Mouse (Mus musculus) cerebellum, adult 11-12 months (tissue): ENCODE results near the gene Rhox4g.
"Not testable (repeated sequence)": the region's sequence is repeated elsewhere in the genome, so short reads cannot be mapped to it uniquely, and the experiment has no call there.

Source experiments
- DNase-seq: peaks from one replicate; pipeline ENCODE4 v3.0.0; 2022

Rhox4g gene

GRCm38 (mm10) chrX:37651227-37651626, at the start of gene Rhox4g:
TSS of gene Rhox4g (minus strand) at chrX:37651327.
- not testable (repeated sequence) for DNase-seq

GRCm38 (mm10) chrX:37692261-37692660, 41.1 kb upstream of the Rhox4g start:
- DNase-seq, result no peak

- DNase-seq, result no peak
Observed at GRCm38 (mm10) chrX:37683031-37683715, 32.0 kb upstream of the Rhox4g start.

- not testable (repeated sequence) for DNase-seq
Observed at GRCm38 (mm10) chrX:37673177-37673576, 22.1 kb upstream of the Rhox4g start, which contains the start of gene Rhox2h. TSS of gene Rhox2h (minus strand) at chrX:37673277.

- DNase-seq, result not testable (repeated sequence)
Observed at GRCm38 (mm10) chrX:37668664-37669063, 17.5 kb upstream of the Rhox4g start, which contains the start of gene Rhox3h. TSS of gene Rhox3h (minus strand) at chrX:37668764.

GRCm38 (mm10) chrX:37643370-37643769, 7.8 kb downstream of the Rhox4g start, which contains the start of gene Rhox2g:
TSS of gene Rhox2g (minus strand) at chrX:37643470.
- not testable (repeated sequence) for DNase-seq

- not testable (repeated sequence) for DNase-seq
Observed at GRCm38 (mm10) chrX:37628512-37628911, 22.6 kb downstream of the Rhox4g start, which contains the start of gene Rhox3g. TSS of gene Rhox3g (minus strand) at chrX:37628612.

GRCm38 (mm10) chrX:37607604-37608003, 43.5 kb downstream of the Rhox4g start, which contains the start of gene Rhox4f:
TSS of gene Rhox4f (minus strand) at chrX:37607704.
- not testable (repeated sequence) for DNase-seq
